ENCODE assay signal across 8 mouse cellular contexts in the genomic region with DNA sequence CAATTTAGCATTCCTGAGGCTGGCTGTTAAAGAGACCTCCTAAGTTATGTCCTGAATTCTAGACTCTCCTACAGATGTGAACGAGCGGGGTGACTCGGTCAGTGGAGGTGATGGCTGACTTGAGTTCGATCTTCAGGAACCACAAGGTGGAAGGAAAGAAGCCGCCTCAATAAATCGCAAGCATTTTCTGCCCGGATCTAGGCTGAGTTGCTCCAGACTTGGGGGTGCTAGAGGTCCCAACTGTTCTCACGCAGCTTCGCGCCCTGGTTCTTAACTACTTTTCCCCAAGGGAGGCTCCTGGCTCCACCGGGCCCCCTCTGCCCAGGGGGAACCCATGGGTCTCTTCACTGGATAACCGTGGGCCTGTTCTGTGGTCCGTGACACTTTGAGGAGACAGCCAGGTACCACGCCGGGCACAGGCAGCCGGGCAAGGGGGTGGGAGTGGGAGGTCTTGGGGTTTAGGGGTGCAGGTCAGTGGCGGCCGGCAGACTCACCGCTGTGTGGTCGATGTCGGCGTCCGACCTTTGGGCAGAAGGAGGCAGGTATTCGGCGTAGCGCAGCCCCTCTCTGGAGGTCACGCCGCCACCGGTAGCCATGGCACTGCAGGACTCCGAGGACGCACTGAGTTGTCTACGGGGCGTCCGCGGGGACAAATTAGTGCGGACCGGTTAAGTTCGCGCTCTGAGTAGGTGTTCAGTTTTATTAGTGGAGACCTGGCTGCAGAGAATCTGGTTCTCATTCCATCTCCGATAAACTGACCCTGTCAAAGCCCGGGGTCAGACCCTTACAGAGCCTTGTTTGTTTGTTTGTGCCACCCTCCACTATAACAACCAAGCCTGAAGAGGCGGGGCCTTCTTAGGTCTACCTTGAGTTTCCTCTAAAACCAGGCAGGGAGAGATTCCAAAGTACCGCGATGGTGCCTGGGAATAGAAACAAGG. TPM values are rescaled to one million over a fixed set of nuclear protein-coding genes. Genes with fewer than 3 reads are reported as not detected.
A peak's percentile ranks its signal among the peaks of the same experiment; 100 is the strongest.
DNase-seq lines count a peak whose midpoint lies in the region; ATAC-seq and TF ChIP-seq lines count a peak whose summit lies in the region.

A gene (minus strand): TSS at position 822 of the 938 bp plus-strand sequence.

- peak; percentile 49 for TF ChIP-seq CTCF in lung, postnatal 0 days (IDR thresholded peaks at IDR 0.05)

- H3K4me3 ChIP-seq in hindbrain, embryonic 12.5 days = peak within 1 kb of the TSS; percentile 92
- H3K4me3 ChIP-seq in lung, postnatal 0 days (ENCODE audit: low read depth, low read length) = peak within 1 kb of the TSS; percentile 70

- peak; percentile 91 for DNase-seq in R1 (ENCODE audit: low read depth, low spot score)
- peak; percentile 92 to 93 for DNase-seq in cerebellum, postnatal 25 days
- DNase-seq in frontal cortex, postnatal 14 days (ENCODE audit: low spot score in 2 of 2) = peak; percentile 66 to 72
- DNase-seq in layer of hippocampus, postnatal 10 days (ENCODE audit: low spot score in 2 of 2) = peak; percentile 87 to 91
- DNase-seq in lung, postnatal 0 days (ENCODE audit: low spot score) = peak; percentile 79
- peak; percentile 77 for DNase-seq in ovary, postnatal 10 days (ENCODE audit: low spot score)
- DNase-seq in thymus, postnatal 0 days (ENCODE audit: low spot score) = peak; percentile 86

- no peaks in the 10 kb centered on the region for H3K36me3 ChIP-seq in hindbrain, embryonic 12.5 days
- H3K36me3 ChIP-seq in lung, postnatal 0 days (ENCODE audit: insufficient read depth, low read length) = no peaks in the 10 kb centered on the region

- H3K9me3 ChIP-seq in hindbrain, embryonic 12.5 days (replicated peaks) = no peaks in the 10 kb centered on the region
- H3K9me3 ChIP-seq in lung, postnatal 0 days (ENCODE audit: low read length) = no peaks in the 10 kb centered on the region

- H3K27ac ChIP-seq in hindbrain, embryonic 12.5 days = no peak within 1 kb of the TSS
- H3K27ac ChIP-seq in lung, postnatal 0 days (ENCODE audit: low read length) = no peak within 1 kb of the TSS

- 2% methylated on average over 44 of the region's 44 CpGs for WGBS in hindbrain, embryonic 12.5 days
- 1% methylated on average over 44 of the region's 44 CpGs for WGBS in lung, postnatal 0 days

- H3K4me2 ChIP-seq in hindbrain, embryonic 12.5 days (replicated peaks) = peak within 1 kb of the TSS; percentile 75
- peak within 1 kb of the TSS; percentile 73 for H3K4me2 ChIP-seq in lung, postnatal 0 days (replicated peaks; ENCODE audit: low read depth, low read length)

- H3K27me3 ChIP-seq in hindbrain, embryonic 12.5 days = no peaks in the 10 kb centered on the region
- no peaks in the 10 kb centered on the region for H3K27me3 ChIP-seq in lung, postnatal 0 days (replicated peaks; ENCODE audit: insufficient read depth, low read length)

- ATAC-seq in hindbrain, embryonic 12.5 days (ENCODE audit: low FRiP score) = peak; percentile 87
- peak; percentile 94 for ATAC-seq in lung, postnatal 0 days

- peaks cover 7% of the 10 kb centered on the region for H3K4me1 ChIP-seq in hindbrain, embryonic 12.5 days
- H3K4me1 ChIP-seq in lung, postnatal 0 days (ENCODE audit: insufficient read depth, low read depth, low read length) = no peaks in the 10 kb centered on the region

- TF ChIP-seq EP300 in lung, postnatal 0 days (IDR thresholded peaks at IDR 0.05) = no peak

- peak within 1 kb of the TSS; percentile 84 for H3K9ac ChIP-seq in hindbrain, embryonic 12.5 days
- H3K9ac ChIP-seq in lung, postnatal 0 days (replicated peaks; ENCODE audit: low read depth) = peak within 1 kb of the TSS; percentile 61

RNA-seq across cellular contexts. Expression of the gene that starts here (rescaled TPM):
- polyA plus RNA-seq in hindbrain, embryonic 12.5 days (2016; fragmentation: Nextera tagmentation; extraction: Ambion mirVana) = 70.2 and 75.4 TPM in 2 replicates
- total RNA-seq in layer of hippocampus, postnatal 10 days (2021) = 10 to 100 TPM; 53.5 to 56.9 TPM
- 60.1 and 70.2 TPM in 2 replicates for polyA plus RNA-seq in lung, postnatal 0 days (2015; fragmentation: Nextera tagmentation; extraction: Ambion mirVana)
- polyA plus RNA-seq in thymus, postnatal 0 days (2015; fragmentation: Nextera tagmentation; extraction: Ambion mirVana) = 263 and 298 TPM in 2 replicates
